Comparison of ENCODE assay signal across 18 mouse cellular contexts in genomic region chr2:59526893-59527292, GRCm38 (mm10). TPM values are rescaled to one million over a fixed set of nuclear protein-coding genes. Genes with fewer than 3 reads are reported as not detected.
DNase-seq lines count a peak whose midpoint lies in the region; ATAC-seq and TF ChIP-seq lines count a peak whose summit lies in the region.
"Had no signal": no experiment of that assay in that cellular context is flagged by ENCODE, and none has a peak within 500 bp of the region (broad histone marks: within the 10 kb centered on the region; RNA-seq: fewer than 3 reads in every experiment).

No protein-coding gene starts in this region.

- no peaks in the 10 kb centered on the region for H3K27me3 ChIP-seq in liver, postnatal 0 days (ENCODE audit: insufficient read depth, low read length)
- H3K27me3 ChIP-seq: embryonic facial prominence, embryonic 15.5 days; liver, embryonic 12.5 days had no signal

- H3K9me3 ChIP-seq in liver, postnatal 0 days (ENCODE audit: low read length): no peaks in the 10 kb centered on the region
- H3K9me3 ChIP-seq: embryonic facial prominence, embryonic 15.5 days; liver, embryonic 12.5 days; megakaryocyte, embryonic 14.5 days had no signal

- H3K4me1 ChIP-seq in liver, postnatal 0 days (ENCODE audit: insufficient read depth): 0 out of 2 replicates have a peak, but pooled peaks cover 6% of the 10 kb centered on the region

- WGBS in liver, postnatal 0 days (ENCODE audit: insufficient replicate concordance): 67% methylated on average over 9 of the region's 9 CpGs

- no peak for TF ChIP-seq CTCF in gastrocnemius, adult 2 months (IDR thresholded peaks at IDR 0.05)
- no peak for TF ChIP-seq CTCF in liver, postnatal 0 days (IDR thresholded peaks at IDR 0.05; ENCODE audit: low read depth)

- no peak for ATAC-seq in CD4-positive, CD25-positive, alpha-beta regulatory T cell, adult 4 months
- no peak for ATAC-seq in liver, postnatal 0 days
- ATAC-seq: forebrain, embryonic 14.5 days; intestine, postnatal 0 days; liver, embryonic 12.5 days had no signal

- intact Hi-C loops in gastrocnemius, adult 2 months (cut with DNase I): no loop called here

- H3K36me3 ChIP-seq in liver, postnatal 0 days (replicated peaks; ENCODE audit: insufficient read depth, low read length): no peaks in the 10 kb centered on the region
- H3K36me3 ChIP-seq: embryonic facial prominence, embryonic 15.5 days; liver, embryonic 12.5 days had no signal

- peak overlapping the region; percentile 84 for H3K27ac ChIP-seq in gastrocnemius, adult 2 months
- no peak overlapping the region for H3K27ac ChIP-seq in liver, postnatal 0 days (ENCODE audit: low read depth)
- H3K27ac ChIP-seq: embryonic facial prominence, embryonic 15.5 days; liver, embryonic 12.5 days had no signal

- H3K4me2 ChIP-seq in liver, postnatal 0 days (ENCODE audit: low read depth, low read length): no peak overlapping the region
- H3K4me2 ChIP-seq: embryonic facial prominence, embryonic 15.5 days; liver, embryonic 12.5 days had no signal

- no peak for TF ChIP-seq EP300 in liver, postnatal 0 days (IDR thresholded peaks at IDR 0.05; ENCODE audit: low read depth)

- H3K9ac ChIP-seq in liver, postnatal 0 days (replicated peaks): no peak overlapping the region
- H3K9ac ChIP-seq: embryonic facial prominence, embryonic 15.5 days; liver, embryonic 12.5 days had no signal

- H3K4me3 ChIP-seq in gastrocnemius, adult 2 months: peak overlapping the region; percentile 28; the same call in 1 of the 2 replicates
- H3K4me3 ChIP-seq in liver, postnatal 0 days (ENCODE audit: low read depth, low read length): no peak overlapping the region
- H3K4me3 ChIP-seq: embryonic facial prominence, embryonic 15.5 days; liver, embryonic 12.5 days; megakaryocyte, embryonic 14.5 days had no signal

- DNase-seq in gastrocnemius, adult 2 months: peak; percentile 31
- DNase-seq in gastrocnemius, postnatal 10 days: no peak
- peak; percentile 33 to 54 for DNase-seq in kidney, postnatal 4 days
- no peak for DNase-seq in kidney, postnatal 14 days
- peak; percentile 58 to 81 for DNase-seq in heart, adult 9 months (ENCODE audit: low spot score in 2 of 2)
- peak; percentile 42 for DNase-seq in lung, postnatal 10 days
- no peak for DNase-seq in liver, postnatal 0 days
- DNase-seq: cerebellum, adult 2 months; thymus, postnatal 36 days had no signal

RNA-seq across cellular contexts. Expression of gene Dapl1, which starts 42.4 kb away (rescaled TPM):
- total RNA-seq in gastrocnemius, adult 2 months (2021): not detected
- total RNA-seq in gastrocnemius, postnatal 10 days (2021): not detected
- polyA plus RNA-seq in CD4-positive, CD25-positive, alpha-beta regulatory T cell, adult 4 months (2017; shearing (Covaris generic)): 10 to 100 TPM; 20.9 to 26.8 TPM
- not detected in 2 replicates for polyA plus RNA-seq in liver, postnatal 0 days (2015; fragmentation: Nextera tagmentation; extraction: Ambion mirVana)
- total RNA-seq: adrenal gland, adult 18-20 months; gastrocnemius, adult 8-10 months had no signal
- polyA plus RNA-seq: liver, embryonic 12.5 days; small intestine, adult 2 months had no signal

Comparison
In these comparisons a context has a peak if more than half of its experiments do, and no peak if none do; other contexts are left out.
1. DNase-seq: peak in gastrocnemius, adult 2 months (single experiment), kidney, postnatal 4 days (2 of 2), heart, adult 9 months (2 of 2) and lung, postnatal 10 days (single experiment); none in gastrocnemius, postnatal 10 days (single experiment), kidney, postnatal 14 days (single experiment) and liver, postnatal 0 days (single experiment).